Mouse (Mus musculus): Measurements from ENCODE around the gene Ercc8. TPM values are rescaled to one million over a fixed set of nuclear protein-coding genes. Genes with fewer than 3 reads are reported as not detected.

Gene Ercc8
- total and polyA plus RNA-seq, 3 experiments = 15.9 to 22.2 TPM; not detected in 1

- Histone ChIP-seq H3K27me3 (ENCODE audit: control insufficient read depth in 1 of 2, insufficient read depth in 2 of 2, low read length in 2 of 2) (peaks cover 5 to 10% of the 10 kb centered on the region in 2 experiments), H3K4me3 (ENCODE audit: control insufficient read depth in 1 of 2, insufficient read depth in 1 of 2, low read depth in 2 of 2, low read length in 2 of 2) (peak overlapping the region; percentile 26 to 47; a peak in 3 of 4 replicates), H3K36me3 (ENCODE audit: control insufficient read depth in 1 of 2, insufficient read depth in 2 of 2, low read length in 2 of 2) (peaks cover 0 to 8% of the 10 kb centered on the region in 2 experiments; a peak in 2 of 4 replicates), H3K79me2 (ENCODE audit: control insufficient read depth, insufficient read depth, low read length, poor library complexity) (no peaks in the 10 kb centered on the region), H3K9me3 (replicated peaks; ENCODE audit: insufficient read depth, low read length) (no peaks in the 10 kb centered on the region), H3K27ac (ENCODE audit: control insufficient read depth, low read depth, low read length) (no peak overlapping the region), H3K4me1 (ENCODE audit: control insufficient read depth in 1 of 2, insufficient read depth in 2 of 2, low read length in 2 of 2) (peaks cover 4 to 8% of the 10 kb centered on the region in 2 experiments; a peak in 3 of 4 replicates), H3K9ac (ENCODE audit: control insufficient read depth, low read depth, low read length, poor library complexity, severe bottlenecking) (peak overlapping the region; percentile 36; the same call in 1 of the 2 replicates)
- TF ChIP-seq KAT2A (conservative IDR thresholded peaks at IDR 0.05; ENCODE audit: low read depth, low read length) (no peak), JUND (IDR thresholded peaks at IDR 0.05; ENCODE audit: low read depth, low read length) (no peak), MAZ (IDR thresholded peaks at IDR 0.05; ENCODE audit: low read depth, low read length) (no peak), ETS1 (IDR thresholded peaks at IDR 0.05; ENCODE audit: low read depth, low read length) (no peak), RAD21 (IDR thresholded peaks at IDR 0.05; ENCODE audit: low read depth, low read length) (no peak), EP300 (IDR thresholded peaks at IDR 0.05; ENCODE audit: low read depth in 1 of 2, low read length in 2 of 2) (no peak)
- DNase-seq (ENCODE audit: low read depth, low spot score) = no peak
These were observed 56.1 kb downstream of the Ercc8 start for GRCm38 (mm10) chr13:108214485-108215107.

GRCm38 (mm10) chr13:108215231-108215780, 56.8 kb downstream of the Ercc8 start:
- H3K4me3 ChIP-seq (ENCODE audit: control insufficient read depth in 1 of 2, insufficient read depth in 1 of 2, low read depth in 2 of 2, low read length in 2 of 2) = peak overlapping the region; percentile 26 to 47; a peak in 3 of 4 replicates
- no peak for TF ChIP-seq UBTF (IDR thresholded peaks at IDR 0.05; ENCODE audit: borderline replicate concordance, insufficient read depth, low read depth, low read length)
- no peak for TF ChIP-seq MXI1 (IDR thresholded peaks at IDR 0.05; ENCODE audit: low read depth, low read length)
- TF ChIP-seq MAZ (IDR thresholded peaks at IDR 0.05; ENCODE audit: low read depth, low read length) = no peak
- no peak for TF ChIP-seq NRF1 (IDR thresholded peaks at IDR 0.05; ENCODE audit: insufficient read depth, low read depth, low read length, poor library complexity, severe bottlenecking)
- TF ChIP-seq CHD2 (IDR thresholded peaks at IDR 0.05; ENCODE audit: low read length) = no peak
- no peak for TF ChIP-seq ZMIZ1 (IDR thresholded peaks at IDR 0.05; ENCODE audit: low read depth, low read length)
- no peak for TF ChIP-seq POLR2AphosphoS2 (IDR thresholded peaks at IDR 0.05; ENCODE audit: low read length)
- TF ChIP-seq ZNF384 (IDR thresholded peaks at IDR 0.05; ENCODE audit: low read depth, low read length) = no peak
- TF ChIP-seq MYB (IDR thresholded peaks at IDR 0.05; ENCODE audit: low read depth, low read length) = no peak
- no peak for TF ChIP-seq ZKSCAN1 (IDR thresholded peaks at IDR 0.05; ENCODE audit: low read depth, low read length)
- no peak for TF ChIP-seq TAL1 (IDR thresholded peaks at IDR 0.05; ENCODE audit: low read length)
- peaks cover 4 to 8% of the 10 kb centered on the region in 2 experiments; a peak in 3 of 4 replicates for H3K4me1 ChIP-seq (ENCODE audit: control insufficient read depth in 1 of 2, insufficient read depth in 2 of 2, low read length in 2 of 2)
- peaks cover 0 to 8% of the 10 kb centered on the region in 2 experiments; a peak in 2 of 4 replicates for H3K36me3 ChIP-seq (ENCODE audit: control insufficient read depth in 1 of 2, insufficient read depth in 2 of 2, low read length in 2 of 2)
- H3K9ac ChIP-seq (ENCODE audit: control insufficient read depth, low read depth, low read length, poor library complexity, severe bottlenecking) = no peak overlapping the region
- peaks cover 5 to 12% of the 10 kb centered on the region in 2 experiments for H3K27me3 ChIP-seq (ENCODE audit: control insufficient read depth in 1 of 2, insufficient read depth in 2 of 2, low read length in 2 of 2)
- no peaks in the 10 kb centered on the region for H3K79me2 ChIP-seq (ENCODE audit: control insufficient read depth, insufficient read depth, low read length, poor library complexity)
- H3K9me3 ChIP-seq (replicated peaks; ENCODE audit: insufficient read depth, low read length) = no peaks in the 10 kb centered on the region
- no peak overlapping the region for H3K27ac ChIP-seq (ENCODE audit: control insufficient read depth, low read depth, low read length)
- peak; percentile 33 for DNase-seq (ENCODE audit: low read depth, low spot score)
